18 mouse cellular contexts compared by ENCODE assay signal in genomic region chr3:86136936-86137574, GRCm38 (mm10).
"Had no signal": no experiment of that assay in that cellular context is flagged by ENCODE, and none has a peak within 500 bp of the region (broad histone marks: within the 10 kb centered on the region; RNA-seq: fewer than 3 reads in every experiment).

No protein-coding gene starts in this region.

- H3K27ac ChIP-seq: midbrain, embryonic 10.5 days; midbrain, embryonic 13.5 days; neural tube, embryonic 13.5 days; neural tube, embryonic 15.5 days had no signal

- H3K27me3 ChIP-seq: midbrain, embryonic 13.5 days; neural tube, embryonic 13.5 days; neural tube, embryonic 15.5 days had no signal

- H3K4me3 ChIP-seq: midbrain, embryonic 10.5 days; midbrain, embryonic 13.5 days; myocyte; neural tube, embryonic 13.5 days; neural tube, embryonic 15.5 days had no signal

- DNase-seq: lung, adult 18-20 months; lung, embryonic 14.5 days; lung, postnatal 10 days; lung, postnatal 4 days; retina, postnatal 1 day; right cerebral cortex, adult 18-20 months; right cerebral cortex, postnatal 25 days; right cerebral cortex, postnatal 4 days; spleen, adult 18-20 months; thymus, adult 18-20 months; thymus, postnatal 14 days; thymus, postnatal 36 days had no signal

- H3K9ac ChIP-seq: lung, embryonic 14.5 days; midbrain, embryonic 13.5 days; neural tube, embryonic 13.5 days; neural tube, embryonic 15.5 days had no signal

- ATAC-seq: midbrain, embryonic 16.5 days had no signal

- H3K9me3 ChIP-seq: midbrain, embryonic 10.5 days; midbrain, embryonic 13.5 days; neural tube, embryonic 13.5 days; neural tube, embryonic 15.5 days had no signal

- H3K4me2 ChIP-seq: lung, embryonic 14.5 days; midbrain, embryonic 13.5 days; neural tube, embryonic 13.5 days; neural tube, embryonic 15.5 days had no signal
